Mouse (Mus musculus) gastrocnemius, postnatal 10 days (tissue): Measurements from ENCODE around the gene Rab13. TPM values are rescaled to one million over a fixed set of nuclear protein-coding genes. Genes with fewer than 3 reads are reported as not detected.

Experiments used
- DNase-seq: peaks from one replicate; pipeline ENCODE4 v3.0.0; 2021; ENCODE audit warnings: mixed read lengths
- microRNA-seq, 2 experiments: library from miRNA; unstranded; fragments of <30 nt; microRNA quantifications; one replicate each; pipeline ENCODE4 v1.2.0; 2021
- total RNA-seq, 2 experiments: library from RNA; stranded (reverse); gene quantifications; 2 replicates each; pipeline ENCODE4 v1.2.3; 2021

Gene Rab13
- total RNA-seq, 2 experiments from 2014 or later = 14.8 to 16.6 TPM

DNA sequence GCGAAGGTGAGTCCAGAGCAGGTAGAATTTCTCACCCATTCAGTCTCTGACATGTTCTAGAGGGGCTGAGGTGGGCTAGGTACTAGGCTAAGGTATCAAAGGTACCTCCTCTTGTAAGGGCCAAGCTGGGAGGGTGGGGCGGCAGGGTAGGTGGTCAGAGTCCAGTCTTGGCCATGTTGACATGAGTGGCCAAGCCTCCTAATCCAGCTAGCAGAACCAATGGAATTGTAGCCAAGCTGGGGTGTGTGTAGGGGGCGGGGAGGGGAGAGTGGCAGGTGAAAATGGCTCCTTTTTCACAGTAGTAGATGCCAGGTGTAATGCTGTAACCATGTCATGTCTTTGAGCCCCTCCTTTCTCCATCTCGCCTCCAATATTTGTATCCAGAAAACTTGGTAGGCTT, 45.0 kb downstream of the Rab13 start:
- DNase-seq = no peak

DNA sequence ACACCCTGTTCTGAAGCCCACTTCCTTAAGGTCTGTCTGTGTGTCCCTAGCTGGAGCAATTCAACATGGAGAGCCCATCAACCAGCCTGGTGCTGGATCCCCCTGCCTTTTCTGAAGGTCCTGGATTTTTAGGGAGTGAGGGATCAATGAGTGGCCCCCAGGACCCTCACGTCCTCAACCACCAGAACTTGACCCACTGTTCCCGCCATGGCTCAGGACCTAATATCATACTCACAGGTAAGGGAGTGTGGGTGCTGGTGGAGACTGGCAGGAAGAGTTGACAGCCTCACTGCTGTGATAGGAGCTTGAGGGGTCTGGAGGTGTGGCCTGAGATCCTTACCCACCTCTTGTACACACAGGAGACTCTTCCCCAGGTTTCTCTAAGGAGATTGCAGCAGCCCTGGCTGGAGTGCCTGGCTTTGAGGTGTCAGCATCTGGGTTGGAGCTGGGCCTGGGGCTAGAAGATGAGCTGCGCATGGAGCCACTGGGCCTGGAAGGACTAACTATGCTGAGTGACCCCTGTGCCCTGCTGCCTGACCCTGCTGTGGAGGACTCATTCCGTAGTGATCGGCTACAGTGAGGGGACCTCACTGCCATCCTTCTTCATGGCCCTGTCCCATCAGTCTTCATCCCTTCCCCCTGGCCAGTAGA, 49.8 kb downstream of the Rab13 start:
- no peak for DNase-seq

DNA sequence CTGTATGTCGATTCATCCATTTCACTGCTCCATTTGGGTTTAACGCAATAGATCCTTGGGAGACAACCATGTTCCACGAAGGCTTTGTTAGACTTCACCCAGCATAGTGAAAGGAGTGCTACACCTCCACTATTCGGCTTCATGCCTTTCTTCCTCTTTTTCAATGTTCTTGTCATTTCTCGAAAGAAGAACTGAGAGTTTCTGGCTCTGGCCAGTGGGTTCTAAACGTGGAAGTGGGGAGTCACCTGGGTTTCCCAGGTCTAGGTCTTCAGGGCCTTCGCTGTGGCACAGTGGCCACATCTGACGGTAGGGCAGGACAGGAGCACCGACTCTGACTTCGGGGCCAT, 51.2 kb downstream of the Rab13 start:
- no peak for DNase-seq

DNA sequence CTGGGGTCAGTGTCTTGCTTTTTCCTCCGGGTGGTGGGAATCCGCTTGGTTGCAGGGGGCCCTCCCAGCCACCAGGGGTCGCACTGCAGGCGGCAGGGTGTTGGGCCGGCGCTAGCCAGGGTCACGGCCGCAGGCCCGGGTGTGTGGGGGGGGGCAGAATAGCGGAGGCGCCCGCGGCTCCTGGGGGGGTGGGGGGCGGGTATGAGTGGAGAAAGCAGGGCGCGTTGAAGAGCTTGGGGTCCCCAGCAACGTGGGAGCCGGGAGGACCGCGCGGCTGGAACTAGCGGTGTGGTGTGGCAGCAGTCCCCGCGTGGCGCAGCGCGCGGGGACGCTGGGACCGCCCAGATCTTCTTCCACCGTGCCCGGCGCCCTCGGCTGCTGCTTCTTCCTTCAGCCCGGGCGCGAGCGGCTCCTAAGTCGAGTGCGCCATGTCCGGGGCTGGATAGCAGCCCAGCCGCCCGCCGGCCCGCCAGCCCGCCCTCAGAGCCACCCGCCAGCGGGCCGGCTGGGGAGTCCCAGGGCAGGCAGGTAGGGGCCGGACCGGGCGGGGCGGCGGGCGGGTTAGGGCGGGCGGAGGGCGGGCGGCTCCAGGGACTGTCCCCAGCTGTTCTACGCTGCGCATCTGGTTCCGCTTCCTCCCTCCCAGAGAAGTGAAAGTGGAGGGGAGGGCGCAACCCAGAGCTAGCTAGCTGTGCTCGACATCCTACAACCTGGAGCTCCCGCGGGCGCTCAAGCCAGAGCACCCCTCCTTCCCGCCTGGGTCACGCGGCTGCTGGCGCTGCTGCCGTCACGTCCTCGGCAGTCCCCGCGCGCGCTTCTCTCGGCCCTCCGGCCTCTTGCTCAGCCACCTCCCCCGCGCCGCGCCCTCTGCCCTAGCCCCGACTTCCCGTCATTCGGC, 51.8 kb downstream of the Rab13 start, which contains the start of gene Dennd4b:
Gene Dennd4b, plus strand, starts transcription at position 152 of the 898 bp plus-strand sequence.
- DNase-seq = peak; percentile 97

DNA sequence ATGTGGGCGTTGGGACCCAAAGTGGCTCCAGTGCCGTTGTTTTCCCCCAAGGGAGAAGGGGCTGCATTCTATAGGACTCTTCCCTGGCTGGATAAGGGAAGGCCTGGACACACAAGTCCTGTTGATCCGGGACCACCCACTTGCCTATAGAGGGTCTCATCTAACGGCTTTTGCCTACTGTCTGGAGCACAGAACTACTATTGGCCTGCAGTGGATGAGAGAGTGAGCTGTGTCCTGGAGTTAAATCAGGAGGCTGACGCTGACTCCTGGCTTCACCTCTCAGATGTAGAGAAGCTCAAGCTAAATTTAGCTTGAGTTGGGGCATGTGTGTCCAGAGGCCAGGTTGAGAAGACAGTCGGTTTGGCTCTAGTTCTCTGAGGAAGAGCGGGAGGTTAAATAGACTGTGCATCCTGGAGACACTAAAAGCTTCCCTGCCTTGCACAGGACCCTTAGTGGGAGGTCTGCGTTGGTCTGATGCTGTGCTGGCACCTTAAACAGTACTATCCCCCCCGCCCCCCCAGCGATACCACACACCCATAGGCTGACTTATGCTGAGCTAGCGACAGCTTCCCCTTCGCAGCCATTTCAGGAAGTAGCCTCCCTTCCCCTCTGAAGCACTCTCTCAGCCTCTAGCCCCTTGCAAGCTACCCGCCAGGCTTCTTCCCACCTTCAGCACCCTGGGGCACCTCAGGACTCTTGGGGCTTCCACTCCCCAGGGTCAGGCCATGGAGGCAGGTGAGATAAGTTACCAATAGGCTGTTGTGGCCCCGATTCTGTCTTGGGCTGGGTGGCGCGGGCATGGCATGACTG, 52.6 kb downstream of the Rab13 start:
- no peak for DNase-seq

DNA sequence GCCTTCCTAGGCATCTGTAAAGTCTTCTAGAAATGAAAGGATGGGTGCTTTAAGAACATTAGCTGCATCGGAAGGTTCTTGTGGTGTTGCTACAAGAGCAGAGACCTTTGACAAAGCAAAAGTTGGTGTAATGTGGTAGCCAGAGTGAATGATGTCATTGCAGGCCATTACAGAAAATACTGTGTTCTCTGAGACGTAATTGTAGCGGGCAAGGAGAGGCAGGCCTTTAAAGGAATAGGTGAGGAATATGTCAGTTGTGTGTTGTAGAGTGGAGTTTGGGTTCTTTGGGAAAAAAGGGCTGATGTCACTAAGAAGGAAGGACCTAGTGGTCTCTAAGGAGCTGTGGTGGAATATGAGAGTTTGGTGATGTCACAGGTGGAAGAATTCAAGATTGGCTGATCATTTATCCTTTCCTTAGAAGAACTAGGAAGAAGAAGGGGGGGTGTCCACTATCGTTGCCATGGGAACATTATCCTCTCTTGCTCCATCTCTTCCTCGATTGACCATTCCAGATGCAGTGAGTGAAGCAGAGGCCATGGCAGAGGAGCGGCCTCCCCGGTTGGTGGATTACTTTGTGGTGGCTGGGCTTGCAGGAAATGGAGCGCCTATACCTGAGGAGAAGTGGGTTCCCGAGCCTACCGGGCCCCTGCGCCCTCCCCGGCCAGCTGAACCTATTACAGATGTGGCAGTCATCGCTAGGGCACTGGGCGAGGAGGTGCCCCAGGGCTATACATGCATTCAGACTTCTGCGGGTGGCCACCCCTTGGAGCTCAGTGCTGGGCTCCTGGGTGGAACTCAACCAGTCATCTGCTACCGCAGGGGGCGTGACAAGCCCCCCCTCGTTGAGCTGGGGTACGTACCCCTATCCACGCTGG, 53.6 kb downstream of the Rab13 start:
- DNase-seq = no peak

DNA sequence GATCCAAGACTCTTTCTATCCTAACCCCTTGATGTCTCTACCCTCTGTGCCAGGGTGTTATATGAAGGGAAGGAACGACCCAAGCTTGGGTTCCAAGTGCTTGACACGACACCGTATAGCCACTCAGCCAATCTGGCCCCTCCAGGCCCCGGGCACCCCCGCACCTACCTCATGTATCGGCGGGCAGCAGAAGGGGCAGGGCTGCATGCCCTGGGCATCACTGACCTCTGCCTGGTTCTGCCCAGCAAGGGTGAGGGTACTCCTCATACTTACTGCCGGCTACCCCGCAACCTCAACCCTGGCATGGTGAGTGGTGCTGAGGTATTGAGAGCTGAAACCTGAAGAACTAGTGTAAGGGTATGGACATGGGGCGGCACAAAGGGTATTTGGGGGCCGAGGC, 54.7 kb downstream of the Rab13 start:
- DNase-seq = no peak

DNA sequence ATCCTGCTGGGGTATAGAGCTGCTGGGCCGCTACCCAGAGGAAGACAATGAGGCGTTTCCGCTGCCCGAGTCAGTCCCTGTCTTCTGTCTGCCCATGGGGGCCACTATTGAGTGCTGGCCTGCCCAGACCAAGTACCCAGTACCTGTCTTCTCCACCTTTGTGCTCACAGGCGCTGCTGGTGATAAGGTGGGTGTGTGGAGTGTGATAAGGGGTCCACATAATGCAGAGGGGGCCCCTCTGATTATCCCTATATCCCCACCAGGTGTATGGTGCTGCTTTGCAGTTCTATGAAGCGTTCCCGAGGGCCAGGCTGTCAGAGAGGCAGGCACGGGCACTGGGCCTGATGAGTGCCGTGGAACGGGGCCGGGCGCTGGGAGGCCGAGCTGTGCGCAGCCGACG, 55.5 kb downstream of the Rab13 start:
- DNase-seq = no peak

DNA sequence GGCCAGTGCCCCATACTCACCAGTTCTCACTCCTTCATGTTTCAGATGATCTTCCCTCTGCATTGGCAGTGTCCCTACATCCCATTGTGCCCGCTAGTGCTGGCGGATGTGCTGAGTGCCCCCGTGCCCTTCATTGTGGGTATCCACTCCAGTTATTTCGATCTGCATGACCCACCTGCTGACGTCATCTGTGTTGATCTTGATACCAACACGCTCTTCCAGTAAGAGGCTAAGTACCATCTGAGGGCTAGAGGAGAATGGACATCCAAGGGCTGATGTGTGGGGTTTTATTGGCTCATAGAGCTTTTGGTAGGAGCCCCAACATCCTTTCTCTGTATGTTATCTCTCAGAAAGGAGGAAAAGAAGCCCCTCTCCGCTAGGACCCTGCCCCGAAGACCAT, 57.3 kb downstream of the Rab13 start:
- DNase-seq = no peak

DNA sequence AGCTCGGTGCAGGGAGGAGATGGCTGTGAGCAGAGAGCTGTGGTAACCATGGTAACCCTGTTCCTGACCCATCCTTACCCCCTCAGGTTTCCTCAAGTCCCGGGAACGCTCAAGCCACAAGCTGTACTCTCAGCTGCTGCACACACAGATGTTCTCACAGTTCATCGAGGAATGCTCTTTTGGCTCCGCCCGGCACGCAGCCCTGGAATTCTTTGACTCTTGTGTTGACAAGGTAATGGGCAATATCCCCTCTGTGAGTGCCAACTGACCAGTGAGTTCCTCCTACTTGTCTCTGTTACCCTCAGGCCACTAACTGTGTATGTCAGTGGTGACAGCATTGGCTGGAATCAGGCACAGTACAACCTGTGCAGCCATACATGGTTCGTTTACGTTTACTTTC, 58.7 kb downstream of the Rab13 start:
- no peak for DNase-seq

DNA sequence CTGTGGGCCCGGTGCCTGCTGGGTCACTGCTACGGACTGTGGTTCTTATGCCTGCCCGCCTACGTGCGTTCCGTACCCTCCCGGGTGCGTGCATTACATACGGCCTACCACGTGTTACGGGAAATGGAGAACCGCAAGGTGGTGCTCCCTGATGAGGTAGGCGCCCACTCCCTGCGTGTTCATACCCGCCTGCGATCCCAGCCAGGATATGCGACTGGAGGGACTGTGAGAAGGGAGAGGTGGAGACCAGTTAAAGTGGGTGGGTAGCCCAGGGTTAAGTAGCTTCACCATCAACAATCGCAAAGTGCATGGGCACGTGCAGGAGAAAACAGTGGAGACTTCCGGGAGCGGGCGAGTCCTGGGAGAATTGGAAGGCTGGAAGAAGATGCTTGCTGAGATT, 60.4 kb downstream of the Rab13 start:
- DNase-seq = no peak

DNA sequence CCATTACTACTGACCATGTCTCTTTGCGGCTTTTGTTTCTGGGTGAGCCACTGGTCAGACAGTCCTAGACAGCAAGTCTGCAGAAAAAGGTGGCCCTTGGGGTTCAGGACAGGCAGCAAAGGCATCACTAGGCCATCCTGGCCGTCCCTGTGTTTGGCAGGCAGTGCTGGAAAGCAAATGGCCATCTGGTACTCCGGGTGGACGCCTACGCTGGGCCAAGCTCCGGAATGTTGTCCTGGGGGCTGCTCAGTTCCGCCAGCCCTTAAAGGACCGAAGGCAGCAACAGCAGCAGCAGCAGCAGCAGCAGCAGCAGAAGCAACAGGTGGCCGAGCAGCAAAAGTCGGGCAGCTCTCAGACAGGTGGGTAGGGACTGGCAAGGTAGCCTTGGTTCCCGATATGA, 61.8 kb downstream of the Rab13 start:
- DNase-seq = no peak

Small RNA genes within 50 kb of the gene (microRNA-seq; reads per million reads assigned to microRNA genes)
- 0 to 0.25 reads per million in 2 experiments for gene Mir7012

Other genes starting within 250 kb of the Rab13 start
- gene Hax1, start 214.9 kb upstream of the Rab13 start, total RNA-seq = 10 to 100 TPM; 49.3 to 52.8 TPM
- gene 4933434E20Rik, start 162.1 kb upstream of the Rab13 start, total RNA-seq = 10 to 100 TPM; 47.4 to 54.0 TPM
- 100 to 1,000 TPM; 119 to 141 TPM for gene Ubap2l, start 161.1 kb upstream of the Rab13 start, total RNA-seq
- gene Tpm3, start 141.0 kb upstream of the Rab13 start, total RNA-seq = 100 to 1,000 TPM; 277 to 366 TPM
- gene Nup210l, start 109.6 kb upstream of the Rab13 start, total RNA-seq = under 1 TPM; 0.09 to 0.11 TPM
- 1,000 to 10,000 TPM; 1,294 to 1,303 TPM for gene Rps27, start within 50 bp of the Rab13 start, total RNA-seq
- gene Jtb, start 17.9 kb downstream of the Rab13 start, total RNA-seq = 10 to 100 TPM; 48.6 to 52.8 TPM
- gene Creb3l4, start 29.8 kb downstream of the Rab13 start, total RNA-seq = under 1 TPM in 1 of 2 experiments, not detected in 1; 0.49 TPM
- gene Slc39a1, start 34.5 kb downstream of the Rab13 start, total RNA-seq = 10 to 100 TPM; 68.7 to 77.9 TPM
- gene Crtc2, start 40.5 kb downstream of the Rab13 start, total RNA-seq = 10 to 100 TPM; 15.1 to 18.0 TPM
- 10 to 100 TPM; 36.0 to 38.9 TPM for gene Dennd4b, start 51.5 kb downstream of the Rab13 start, total RNA-seq
- gene Gatad2b, start 79.5 kb downstream of the Rab13 start, total RNA-seq = 10 to 100 TPM; 48.5 to 57.8 TPM
- 1 to 10 TPM; 2.1 to 3.4 TPM for gene Slc27a3, start 176.2 kb downstream of the Rab13 start, total RNA-seq
- 10 to 100 TPM; 18.4 to 24.3 TPM for gene Ints3, start 219.9 kb downstream of the Rab13 start, total RNA-seq